Mouse (Mus musculus) forebrain, embryonic 16.5 days (tissue): ENCODE measurements around the gene Slc2a12. TPM values are rescaled to one million over a fixed set of nuclear protein-coding genes. Genes with fewer than 3 reads are reported as not detected.

Experiments
- ATAC-seq: fragments of 200-750 bp; cut with Nextera tagmentation; 2 replicates; pipeline ENCODE4 v1.8.0; 2017; ENCODE audit warnings: mild to moderate bottlenecking, moderate library complexity
- H3K27ac ChIP-seq: fragments of 300-500 bp; sonication (generic); 2 replicates; pipeline ENCODE4 v1.5.1; 2014; ENCODE audit warnings: low read length, control low read depth
- H3K27me3 ChIP-seq: fragments of 300-500 bp; sonication (generic); replicated peaks from 2 replicates; pipeline ENCODE4 v1.6.1; 2014; ENCODE audit warnings: low read length; ENCODE audit not compliant: control insufficient read depth, insufficient read depth
- H3K36me3 ChIP-seq: fragments of 300-500 bp; sonication (generic); 2 replicates; pipeline ENCODE4 v1.6.1; 2014; ENCODE audit not compliant: control insufficient read depth, insufficient read depth
- H3K4me1 ChIP-seq: fragments of 300-500 bp; sonication (generic); replicated peaks from 2 replicates; pipeline ENCODE4 v1.6.1; 2014; ENCODE audit warnings: low read length; ENCODE audit not compliant: control insufficient read depth, insufficient read depth
- H3K4me2 ChIP-seq: fragments of 300-500 bp; sonication (generic); 2 replicates; pipeline ENCODE4 v1.6.1; 2014; ENCODE audit warnings: mild to moderate bottlenecking, low read length, control low read depth
- H3K4me3 ChIP-seq: fragments of 300-500 bp; sonication (generic); replicated peaks from 2 replicates; pipeline ENCODE4 v1.5.1; 2014; ENCODE audit warnings: mild to moderate bottlenecking, low read length, control low read depth
- H3K9ac ChIP-seq: fragments of 300-500 bp; sonication (generic); replicated peaks from 2 replicates; pipeline ENCODE4 v1.6.1; 2014; ENCODE audit warnings: low read depth, low read length, control low read depth
- H3K9me3 ChIP-seq: fragments of 300-500 bp; sonication (generic); 2 replicates; pipeline ENCODE4 v1.6.1; 2016; ENCODE audit warnings: low read length; ENCODE audit not compliant: control insufficient read depth
- WGBS: fragments of 180-500 bp; shearing (Covaris S2); extraction: QIAGEN DNeasy Blood & Tissue Kit; methylation state at CpG from one replicate; pipeline ENCODE4 v1.1.7; 2014; 5-methylcytosine and 5-hydroxymethylcytosine counted together
- polyA plus RNA-seq: library from polyadenylated mRNA; unstranded; fragments of >200 nt; fragmentation: Nextera tagmentation; extraction: Ambion mirVana; gene quantifications from 2 replicates; pipeline ENCODE4 v1.2.1, GENCODE M21; 2015

The Slc2a12 gene
- polyA plus RNA-seq, 1 experiment from 2014 or later: 4.2 TPM

GRCm38 (mm10) chr10:22714520-22714919, 69.7 kb downstream of the Slc2a12 start:
- H3K9ac ChIP-seq: no peak overlapping the region
- WGBS: 77% methylated on average over 4 of the region's 4 CpGs
- peaks cover 5% of the 10 kb centered on the region for H3K4me1 ChIP-seq
- H3K9me3 ChIP-seq: no peaks in the 10 kb centered on the region
- H3K36me3 ChIP-seq: 0 out of 2 replicates have a peak, but pooled peaks cover 2% of the 10 kb centered on the region
- no peak overlapping the region for H3K4me2 ChIP-seq
- ATAC-seq: peak; percentile 55; the same call in 1 of the 2 replicates
- H3K27me3 ChIP-seq: no peaks in the 10 kb centered on the region
- no peak overlapping the region for H3K27ac ChIP-seq
- no peak overlapping the region for H3K4me3 ChIP-seq

GRCm38 (mm10) chr10:22718475-22718874, 73.7 kb downstream of the Slc2a12 start:
- WGBS: 43% methylated on average over 4 of the region's 4 CpGs
- no peak for ATAC-seq
- H3K27me3 ChIP-seq: no peaks in the 10 kb centered on the region
- no peak overlapping the region for H3K4me2 ChIP-seq
- no peak overlapping the region for H3K9ac ChIP-seq
- no peaks in the 10 kb centered on the region for H3K9me3 ChIP-seq
- H3K4me3 ChIP-seq: no peak overlapping the region
- H3K36me3 ChIP-seq: no peaks in the 10 kb centered on the region
- H3K27ac ChIP-seq: no peak overlapping the region
- H3K4me1 ChIP-seq: peaks cover 5% of the 10 kb centered on the region

- Histone ChIP-seq H3K4me3 (no peak overlapping the region), H3K27me3 (no peaks in the 10 kb centered on the region), H3K27ac (no peak overlapping the region), H3K36me3 (no peaks in the 10 kb centered on the region), H3K9ac (no peak overlapping the region), H3K4me2 (no peak overlapping the region), H3K9me3 (no peaks in the 10 kb centered on the region), H3K4me1 (peaks cover 9% of the 10 kb centered on the region)
- ATAC-seq: no peak
- WGBS: 89% methylated on average over 5 of the region's 5 CpGs
Measured at GRCm38 (mm10) chr10:22720781-22721529, 76.1 kb downstream of the Slc2a12 start.

- WGBS: 73% methylated on average over 4 of the region's 4 CpGs
- ATAC-seq: no peak
- Histone ChIP-seq H3K27ac (no peak overlapping the region), H3K4me1 (peaks cover 34% of the 10 kb centered on the region), H3K4me3 (no peak overlapping the region), H3K36me3 (no peaks in the 10 kb centered on the region), H3K4me2 (no peak overlapping the region), H3K27me3 (no peaks in the 10 kb centered on the region), H3K9ac (no peak overlapping the region), H3K9me3 (no peaks in the 10 kb centered on the region)
Measured at GRCm38 (mm10) chr10:22725166-22725565, 80.4 kb downstream of the Slc2a12 start.

- H3K27ac ChIP-seq: peak overlapping the region; percentile 34; the same call in 1 of the 2 replicates
- no peak overlapping the region for H3K4me3 ChIP-seq
- no peak overlapping the region for H3K4me2 ChIP-seq
- WGBS: 37% methylated on average over 7 of the region's 7 CpGs
- peaks cover 35% of the 10 kb centered on the region for H3K4me1 ChIP-seq
- ATAC-seq: no peak
- no peaks in the 10 kb centered on the region for H3K36me3 ChIP-seq
- H3K9ac ChIP-seq: no peak overlapping the region
- no peaks in the 10 kb centered on the region for H3K27me3 ChIP-seq
- no peaks in the 10 kb centered on the region for H3K9me3 ChIP-seq
Measured at GRCm38 (mm10) chr10:22726295-22726694, 81.5 kb downstream of the Slc2a12 start.

- Histone ChIP-seq H3K4me1 (peaks cover 40% of the 10 kb centered on the region), H3K36me3 (no peaks in the 10 kb centered on the region), H3K9me3 (no peaks in the 10 kb centered on the region), H3K27ac (no peak overlapping the region), H3K27me3 (no peaks in the 10 kb centered on the region), H3K9ac (no peak overlapping the region), H3K4me2 (no peak overlapping the region), H3K4me3 (no peak overlapping the region)
- no peak for ATAC-seq
- 82% methylated on average over 1 of the region's 1 CpGs for WGBS
Measured at GRCm38 (mm10) chr10:22728257-22728656, 83.4 kb downstream of the Slc2a12 start.

- Histone ChIP-seq H3K27ac (peak overlapping the region; percentile 95), H3K27me3 (no peaks in the 10 kb centered on the region), H3K4me2 (peak overlapping the region; percentile 95), H3K4me1 (peaks cover 35% of the 10 kb centered on the region), H3K9ac (peak overlapping the region; percentile 100), H3K9me3 (no peaks in the 10 kb centered on the region), H3K36me3 (no peaks in the 10 kb centered on the region), H3K4me3 (peak overlapping the region; percentile 100)
- under 1% methylated on average over 39 of the region's 39 CpGs for WGBS
- ATAC-seq: peak; percentile 66
Measured at GRCm38 (mm10) chr10:22730266-22730991, 85.6 kb downstream of the Slc2a12 start.

GRCm38 (mm10) chr10:22730992-22731271, 86.1 kb downstream of the Slc2a12 start:
- peak overlapping the region; percentile 100 for H3K4me3 ChIP-seq
- no peaks in the 10 kb centered on the region for H3K9me3 ChIP-seq
- H3K27ac ChIP-seq: peak overlapping the region; percentile 95
- peaks cover 35% of the 10 kb centered on the region for H3K4me1 ChIP-seq
- peak overlapping the region; percentile 100 for H3K9ac ChIP-seq
- ATAC-seq: no peak
- WGBS: under 1% methylated on average over 33 of the region's 33 CpGs
- no peaks in the 10 kb centered on the region for H3K36me3 ChIP-seq
- peak overlapping the region; percentile 95; the same call in 1 of the 2 replicates for H3K4me2 ChIP-seq
- H3K27me3 ChIP-seq: no peaks in the 10 kb centered on the region

GRCm38 (mm10) chr10:22731272-22732093, 86.7 kb downstream of the Slc2a12 start, which contains the start of gene Tbpl1:
TSS of gene Tbpl1 (minus strand) at chr10:22731938.
- Histone ChIP-seq H3K4me3 (peak within 1 kb of the TSS; percentile 100), H3K4me2 (peak within 1 kb of the TSS; percentile 95), H3K27me3 (no peaks in the 10 kb centered on the region), H3K36me3 (no peaks in the 10 kb centered on the region), H3K9me3 (no peaks in the 10 kb centered on the region), H3K4me1 (peaks cover 31% of the 10 kb centered on the region), H3K9ac (peak within 1 kb of the TSS; percentile 100), H3K27ac (peak within 1 kb of the TSS; percentile 95)
- peak; percentile 99 for ATAC-seq
- under 1% methylated on average over 77 of the region's 77 CpGs for WGBS
